Mouse (Mus musculus) kidney, embryonic 14.5 days (tissue): Measurements from ENCODE around the gene Gsx2. TPM values are rescaled to one million over a fixed set of nuclear protein-coding genes. Genes with fewer than 3 reads are reported as not detected.

Experiments
- ATAC-seq: fragments of 200-750 bp; cut with Nextera tagmentation; 2 replicates; pipeline ENCODE4 v1.8.0; 2017; ENCODE audit warnings: moderate number of reproducible peaks, mild to moderate bottlenecking, moderate TSS enrichment, moderate library complexity; ENCODE audit not compliant: low FRiP score, low TSS enrichment
- H3K27ac ChIP-seq: fragments of 300-500 bp; sonication (generic); 2 replicates; pipeline ENCODE4 v1.5.1; 2014; ENCODE audit warnings: low read depth, mild to moderate bottlenecking, low read length, moderate library complexity, mixed read lengths
- H3K27me3 ChIP-seq: fragments of 300-500 bp; sonication (generic); 2 replicates; pipeline ENCODE4 v1.6.1; 2014; ENCODE audit warnings: mild to moderate bottlenecking, low read length; ENCODE audit not compliant: control insufficient read depth, insufficient read depth
- H3K36me3 ChIP-seq: fragments of 300-500 bp; sonication (generic); 2 replicates; pipeline ENCODE4 v1.6.1; 2014; ENCODE audit warnings: low read length, mixed read lengths; ENCODE audit not compliant: control insufficient read depth, insufficient read depth
- H3K4me1 ChIP-seq: fragments of 300-500 bp; sonication (generic); 2 replicates; pipeline ENCODE4 v1.6.1; 2014; ENCODE audit warnings: low read length, mixed read lengths; ENCODE audit not compliant: control insufficient read depth, insufficient read depth
- H3K4me2 ChIP-seq: fragments of 300-500 bp; sonication (generic); replicated peaks from 2 replicates; pipeline ENCODE4 v1.6.1; 2014; ENCODE audit warnings: low read depth, mild to moderate bottlenecking, low read length
- H3K4me3 ChIP-seq: fragments of 300-500 bp; sonication (generic); 2 replicates; pipeline ENCODE4 v1.5.1; 2014; ENCODE audit warnings: mild to moderate bottlenecking, low read length
- H3K9ac ChIP-seq: fragments of 300-500 bp; sonication (generic); 2 replicates; pipeline ENCODE4 v1.6.1; 2014; ENCODE audit warnings: low read depth, mild to moderate bottlenecking, low read length, moderate library complexity
- H3K9me3 ChIP-seq: fragments of 300-500 bp; sonication (generic); 2 replicates; pipeline ENCODE4 v1.6.1; 2016; ENCODE audit warnings: low read length; ENCODE audit not compliant: control insufficient read depth
- WGBS: fragments of 180-500 bp; shearing (Covaris S2); extraction: QIAGEN DNeasy Blood & Tissue Kit; methylation state at CpG from one replicate; pipeline ENCODE4 v1.1.7; 2014; 5-methylcytosine and 5-hydroxymethylcytosine counted together
- polyA plus RNA-seq: library from polyadenylated mRNA; unstranded; fragments of >200 nt; fragmentation: Nextera tagmentation; extraction: Ambion mirVana; gene quantifications from 2 replicates; pipeline ENCODE4 v1.2.1, GENCODE M21; 2014

The Gsx2 gene
- polyA plus RNA-seq, 1 experiment from 2014 or later: not detected

DNA sequence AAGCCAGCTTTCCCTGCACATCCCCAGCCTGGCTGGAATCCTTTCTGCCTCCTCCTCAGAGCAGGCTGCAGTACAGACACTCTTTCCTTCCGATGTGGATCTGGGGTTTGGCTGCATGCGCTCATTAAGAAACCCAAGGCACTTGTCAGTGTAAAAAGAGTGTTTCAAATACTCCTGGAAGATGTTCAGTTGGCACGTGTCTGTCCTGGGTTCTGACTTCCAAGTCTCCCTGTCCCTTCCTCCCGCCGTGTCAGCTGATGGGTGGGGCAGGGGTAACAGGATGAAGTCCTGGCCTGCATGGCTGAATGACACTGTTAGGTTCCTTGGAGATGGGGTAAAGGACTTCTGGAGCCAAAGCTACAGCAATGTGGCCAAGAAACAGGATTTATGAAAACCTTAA, 46.2 kb downstream of the Gsx2 start:
- Histone ChIP-seq H3K9ac (no peak overlapping the region), H3K9me3 (no peaks in the 10 kb centered on the region), H3K4me3 (no peak overlapping the region), H3K4me1 (no peaks in the 10 kb centered on the region), H3K27me3 (no peaks in the 10 kb centered on the region), H3K27ac (no peak overlapping the region), H3K36me3 (no peaks in the 10 kb centered on the region), H3K4me2 (no peak overlapping the region)
- 48% methylated on average over 5 of the region's 5 CpGs for WGBS
- no peak for ATAC-seq

Other genes with a start within 250 kb of the Gsx2 start
- gene Chic2, start 30.8 kb upstream of the Gsx2 start, polyA plus RNA-seq: 40.4 and 51.8 TPM in 2 replicates
- gene Pdgfra, start 76.7 kb downstream of the Gsx2 start, polyA plus RNA-seq: 23.0 and 56.8 TPM in 2 replicates